Mouse (Mus musculus) ES-E14 (cell line): Measurements from ENCODE around the gene Gnb2. TPM values are rescaled to one million over a fixed set of nuclear protein-coding genes. Genes with fewer than 3 reads are reported as not detected.

Experiments used
- DNase-seq: peaks from one replicate; pipeline ENCODE4 v3.0.0-alpha.2; 2013; ENCODE audit warnings: low read depth, low spot score
- H3K27ac ChIP-seq: 2 replicates; pipeline ENCODE4 v1.5.1; 2012; ENCODE audit warnings: low read depth, mild to moderate bottlenecking, low read length, moderate library complexity, mixed read lengths; ENCODE audit not compliant: poor library complexity, insufficient read depth, severe bottlenecking
- H3K36me3 ChIP-seq: 2 replicates; pipeline ENCODE4 v1.6.1; 2012; ENCODE audit warnings: mild to moderate bottlenecking, low read length, moderate library complexity, mixed read lengths; ENCODE audit not compliant: control insufficient read depth, poor library complexity, insufficient read depth, severe bottlenecking
- H3K4me1 ChIP-seq, 2 experiments: fragments of 150-350 bp in 1 of 2; sonication (generic) in 1 of 2; 2 replicates each; pipeline ENCODE4 v1.6.1; 2012; ENCODE audit warnings: low read length in 2 of 2, mild to moderate bottlenecking in 1 of 2, mixed read lengths in 1 of 2; ENCODE audit not compliant: control insufficient read depth in 2 of 2, insufficient read depth in 2 of 2, poor library complexity in 1 of 2
- H3K4me3 ChIP-seq, 2 experiments: fragments of 150-350 bp in 1 of 2; sonication (generic) in 1 of 2; 2 replicates each; pipeline ENCODE4 v1.5.1; 2012; ENCODE audit warnings: low read length in 2 of 2, low read depth in 1 of 2, mild to moderate bottlenecking in 1 of 2, mixed read lengths in 1 of 2; ENCODE audit not compliant: insufficient read depth in 1 of 2, poor library complexity in 1 of 2, severe bottlenecking in 1 of 2
- H3K9ac ChIP-seq: 2 replicates; pipeline ENCODE4 v1.6.1; 2012; ENCODE audit warnings: low read depth, mild to moderate bottlenecking, low read length, mixed read lengths; ENCODE audit not compliant: poor library complexity, insufficient read depth, severe bottlenecking
- H3K9me3 ChIP-seq: fragments of 150-350 bp; sonication (generic); 2 replicates; pipeline ENCODE4 v1.6.1; 2012; ENCODE audit warnings: low read depth, mild to moderate bottlenecking, low read length; ENCODE audit not compliant: control insufficient read depth, insufficient read depth
- CHD2 ChIP-seq: IDR thresholded peaks from 2 replicates; pipeline ENCODE4 v1.6.1; 2014; ENCODE audit warnings: mild to moderate bottlenecking, low read depth, low read length, inconsistent platforms
- HCFC1 ChIP-seq: IDR thresholded peaks from 2 replicates; pipeline ENCODE4 v1.6.1; 2012; ENCODE audit warnings: low read length, inconsistent platforms, borderline replicate concordance; ENCODE audit not compliant: insufficient read depth
- MAFK ChIP-seq: IDR thresholded peaks from 2 replicates; pipeline ENCODE4 v1.6.1; 2014; ENCODE audit warnings: mild to moderate bottlenecking, low read depth, low read length, inconsistent platforms; ENCODE audit not compliant: insufficient read depth
- ZC3H11A ChIP-seq: IDR thresholded peaks from 2 replicates; pipeline ENCODE4 v1.6.1; 2012; ENCODE audit warnings: low read depth, mild to moderate bottlenecking, inconsistent platforms, low read length, borderline replicate concordance
- ZNF384 ChIP-seq: IDR thresholded peaks from 2 replicates; pipeline ENCODE4 v1.6.1; 2012; ENCODE audit warnings: low read depth, low read length, inconsistent platforms
- in situ Hi-C, 2 experiments: fragments of 600-800 bp; cut with MboI; formaldehyde crosslinking; loops; one replicate each; pipeline ENCODE4 v1.15.1; 2025; ENCODE audit warnings: low sequenced_read_pairs in 2 of 2, inconsistent platforms in 1 of 2; ENCODE audit not compliant: unreplicated experiment in 2 of 2
- total RNA-seq: library from RNA; depleted of rRNA; stranded (reverse); fragments of 300-350 nt; gene quantifications from 2 replicates; pipeline ENCODE4 v1.2.3, GENCODE M21; 2012

Gnb2 gene
- total RNA-seq, 1 experiment = 297 TPM

DNA sequence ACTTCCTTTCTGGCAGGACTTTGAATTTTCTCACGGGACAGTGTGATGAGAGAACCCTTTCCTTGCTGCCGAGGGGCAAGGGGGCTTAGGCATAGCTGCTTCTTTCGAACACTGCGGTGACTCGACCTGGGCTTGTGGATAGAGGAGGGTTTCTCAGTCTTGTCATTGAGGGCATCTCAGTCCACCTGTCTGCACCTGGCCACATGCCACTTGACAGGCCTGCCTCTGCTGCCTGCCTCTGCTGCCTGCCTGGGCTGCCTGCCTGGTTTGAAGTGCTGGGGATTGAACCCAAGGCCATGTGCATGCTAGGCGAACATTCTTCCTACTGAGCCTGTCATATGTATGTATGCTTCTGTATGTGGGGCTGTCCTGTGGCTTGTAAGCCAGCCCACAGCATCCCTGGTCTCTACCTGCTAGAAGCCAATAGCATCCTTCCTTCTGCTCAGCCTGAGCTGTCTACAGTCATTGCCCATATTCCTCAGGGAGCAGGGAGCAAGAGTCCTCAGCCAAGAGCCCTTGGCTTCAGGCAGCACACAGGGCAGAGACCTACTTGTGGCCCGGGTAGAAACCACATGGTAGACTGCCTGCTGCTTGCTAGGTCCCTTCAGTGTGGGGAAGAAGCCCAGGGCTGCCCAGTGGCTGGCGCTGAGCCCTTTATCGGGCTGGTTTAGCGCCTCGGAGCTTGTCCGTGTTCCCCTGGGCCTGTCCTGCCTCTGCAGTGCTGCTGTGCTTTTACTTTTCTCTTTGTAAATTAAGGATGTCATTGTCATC is 19.2 kb downstream of the Gnb2 start:
- DNase-seq = no peak
- in situ Hi-C loops = no loop called here
- Histone ChIP-seq H3K27ac (no peak overlapping the region), H3K4me1 (peaks cover 6 to 19% of the 10 kb centered on the region in 2 experiments; a peak in 3 of 4 replicates), H3K9me3 (no peaks in the 10 kb centered on the region), H3K9ac (no peak overlapping the region), H3K36me3 (peaks cover 19% of the 10 kb centered on the region), H3K4me3 (no peak overlapping the region)
- TF ChIP-seq ZNF384 (no peak), MAFK (no peak), ZC3H11A (no peak), HCFC1 (no peak), CHD2 (no peak)

- peaks cover 11% of the 10 kb centered on the region; the same call in 1 of the 2 replicates for H3K36me3 ChIP-seq
- in situ Hi-C loops = no loop called here
- no peak for DNase-seq
- peaks cover 6 to 15% of the 10 kb centered on the region in 2 experiments; a peak in 3 of 4 replicates for H3K4me1 ChIP-seq
- TF ChIP-seq ZC3H11A (no peak), CHD2 (no peak), ZNF384 (no peak), HCFC1 (no peak), MAFK (no peak)
- H3K4me3 ChIP-seq = no peak overlapping the region
- no peak overlapping the region for H3K9ac ChIP-seq
- H3K27ac ChIP-seq = no peak overlapping the region
- no peaks in the 10 kb centered on the region for H3K9me3 ChIP-seq
Observed at GRCm38 (mm10) chr5:137512847-137513794, 20.2 kb downstream of the Gnb2 start.

DNA sequence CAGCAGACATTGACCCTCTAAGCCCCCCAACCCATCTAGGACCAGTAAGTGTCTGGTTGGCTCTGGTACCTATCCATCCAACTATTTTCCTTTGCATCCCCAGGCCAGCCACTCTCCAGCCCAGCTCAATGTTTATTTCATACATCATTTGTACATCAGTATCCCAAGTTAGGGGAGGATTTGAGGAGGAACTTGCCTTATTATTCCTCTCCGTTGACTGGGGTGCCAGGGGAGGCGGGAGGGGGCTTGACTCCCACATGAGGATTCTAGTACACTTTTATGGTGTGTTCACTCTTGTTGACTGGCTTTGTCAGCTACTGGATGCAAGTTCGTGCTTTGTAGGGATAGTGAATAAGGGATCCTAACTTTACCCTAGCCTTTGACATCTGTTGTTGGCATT is 21.6 kb downstream of the Gnb2 start:
- Histone ChIP-seq H3K9ac (peak overlapping the region; percentile 95), H3K27ac (no peak overlapping the region), H3K36me3 (peaks cover 6% of the 10 kb centered on the region; the same call in 1 of the 2 replicates), H3K4me3 (peak overlapping the region; percentile 86 to 98), H3K9me3 (no peaks in the 10 kb centered on the region), H3K4me1 (peaks cover 4 to 13% of the 10 kb centered on the region in 2 experiments; a peak in 3 of 4 replicates)
- in situ Hi-C loops = no loop called here
- no peak for TF ChIP-seq HCFC1
- no peak for TF ChIP-seq ZNF384
- no peak for TF ChIP-seq ZC3H11A
- TF ChIP-seq CHD2 = no peak
- no peak for TF ChIP-seq MAFK
- DNase-seq = no peak

- Histone ChIP-seq H3K4me3 (peak overlapping the region; percentile 86 to 98), H3K27ac (peak overlapping the region; percentile 92), H3K4me1 (peaks cover 2 to 13% of the 10 kb centered on the region in 2 experiments; a peak in 3 of 4 replicates), H3K36me3 (peaks cover 6% of the 10 kb centered on the region; the same call in 1 of the 2 replicates), H3K9me3 (no peaks in the 10 kb centered on the region), H3K9ac (peak overlapping the region; percentile 95)
- no peak for TF ChIP-seq MAFK
- no peak for TF ChIP-seq HCFC1
- TF ChIP-seq ZC3H11A = no peak
- TF ChIP-seq CHD2 = no peak
- no peak for TF ChIP-seq ZNF384
- in situ Hi-C loops = no loop called here
- DNase-seq = no peak
Observed at GRCm38 (mm10) chr5:137510573-137511390, 22.5 kb downstream of the Gnb2 start.
